Mouse (Mus musculus): Measurements from ENCODE around the gene Gm37240.

- TF ChIP-seq CTCF (IDR thresholded peaks at IDR 0.05; ENCODE audit: low read depth, low read length) (no peak), POLR2A (IDR thresholded peaks at IDR 0.05; ENCODE audit: insufficient read depth, low read length) (no peak)
Observed at GRCm38 (mm10) chr3:84619725-84620124, 1267.6 kb downstream of the Gm37240 start.

Data from ES-Bruce4 (cell line).